Mouse (Mus musculus) myocyte (in vitro differentiated cells): ENCODE measurements at regions not wholly inside any gene's neighbourhood (a gene's known extent, or its start where the extent isn't known, plus 50 kb on each side); places are given as distances from the start of the nearest gene placed in this dataset.

Experiments used
- CEBPB ChIP-seq: IDR thresholded peaks from 2 replicates; pipeline ENCODE4 v1.6.1; 2011; ENCODE audit warnings: mild to moderate bottlenecking, moderate library complexity; ENCODE audit not compliant: poor library complexity, insufficient read depth, severe bottlenecking
- MAX ChIP-seq: IDR thresholded peaks from one replicate; pipeline ENCODE4 v1.6.1; 2011; ENCODE audit warnings: low read depth, mild to moderate bottlenecking, control low read depth
- POLR2AphosphoS2 ChIP-seq: IDR thresholded peaks from one replicate; pipeline ENCODE4 v1.6.1; 2011; ENCODE audit warnings: low read depth, control low read depth; ENCODE audit not compliant: insufficient read length
- TCF12 ChIP-seq: IDR thresholded peaks from one replicate; pipeline ENCODE4 v1.6.1; 2011; ENCODE audit warnings: mild to moderate bottlenecking, control low read depth; ENCODE audit not compliant: poor library complexity, insufficient read depth, severe bottlenecking

GRCm38 (mm10) chr13:107078085-107078484 is 56.2 kb upstream of the Kif2a start:
- TF ChIP-seq TCF12, result peak; percentile 79
- no peak for TF ChIP-seq POLR2AphosphoS2
- no peak for TF ChIP-seq CEBPB
- TF ChIP-seq MAX, result no peak
